ENCODE assay signal across 17 mouse cellular contexts in genomic region chr8:45448842-45449241, GRCm38 (mm10). TPM values are rescaled to one million over a fixed set of nuclear protein-coding genes. Genes with fewer than 3 reads are reported as not detected.
A peak's percentile ranks its signal among the peaks of the same experiment; 100 is the strongest.
DNase-seq lines count a peak whose midpoint lies in the region; TF ChIP-seq lines count a peak whose summit lies in the region.
"Had no signal": no experiment of that assay in that cellular context is flagged by ENCODE, and none has a peak within 500 bp of the region (broad histone marks: within the 10 kb centered on the region; RNA-seq: fewer than 3 reads in every experiment).

No protein-coding gene starts in this region.

- H3K4me3 ChIP-seq in layer of hippocampus, adult 2 months, result no peak overlapping the region
- H3K4me3 ChIP-seq in embryonic fibroblast, embryonic 13.5 days (ENCODE audit: insufficient read depth, low read length), result no peak overlapping the region
- H3K4me3 ChIP-seq: forebrain, embryonic 13.5 days; heart, embryonic 13.5 days; limb, embryonic 12.5 days; midbrain, embryonic 10.5 days had no signal

- no peak for TF ChIP-seq POLR2A in embryonic fibroblast, embryonic 13.5 days (IDR thresholded peaks at IDR 0.05; ENCODE audit: low read depth, low read length)

- TF ChIP-seq CTCF in layer of hippocampus, adult 2 months (conservative IDR thresholded peaks at IDR 0.05), result no peak
- TF ChIP-seq CTCF in embryonic fibroblast, embryonic 13.5 days (IDR thresholded peaks at IDR 0.05; ENCODE audit: borderline replicate concordance, insufficient read depth, low read length), result no peak

- peak; percentile 6 for DNase-seq in adrenal gland, postnatal 25 days
- no peak for DNase-seq in adrenal gland, adult (ENCODE audit: inconsistent age in 2 of 2, low spot score in 1 of 2)
- no peak for DNase-seq in layer of hippocampus, adult 2 months (ENCODE audit: low spot score in 2 of 2)
- no peak for DNase-seq in layer of hippocampus, adult 8-10 months (ENCODE audit: low spot score in 2 of 2)
- DNase-seq in heart, postnatal 4 days, result peak; percentile 64
- DNase-seq in retina, embryonic 14.5 days (ENCODE audit: low spot score), result no peak
- DNase-seq in embryo, embryonic 10 days (ENCODE audit: low spot score), result no peak
- DNase-seq: B cell, adult 2 months; kidney, adult 8-10 months; kidney, postnatal 4 days; liver, postnatal 0 days; thymus, postnatal 36 days had no signal

- 0 out of 2 replicates have a peak overlapping the region, but pooled peaks have one; percentile 19 for H3K27ac ChIP-seq in layer of hippocampus, adult 2 months
- peak overlapping the region; percentile 37; the same call in 1 of the 2 replicates for H3K27ac ChIP-seq in embryonic fibroblast, embryonic 13.5 days (ENCODE audit: insufficient read depth, low read length)
- H3K27ac ChIP-seq: forebrain, embryonic 13.5 days; heart, embryonic 13.5 days; limb, embryonic 12.5 days; midbrain, embryonic 10.5 days had no signal

- H3K4me1 ChIP-seq in embryonic fibroblast, embryonic 13.5 days (ENCODE audit: control insufficient read depth, insufficient read depth, low read length), result no peaks in the 10 kb centered on the region
- H3K4me1 ChIP-seq: forebrain, embryonic 13.5 days; limb, embryonic 12.5 days; midbrain, embryonic 10.5 days had no signal

RNA-seq across cellular contexts. Expression of gene Tlr3, which starts 38.0 kb away (rescaled TPM):
- total RNA-seq in adrenal gland, postnatal 25 days (2021), result 7.7 and 9.0 TPM in 2 replicates
- 10 to 100 TPM in 1 of 2 experiments, 1 to 10 TPM in 1; 7.6 to 10.5 TPM for total RNA-seq in layer of hippocampus, adult 2 months (2021)
- total RNA-seq in layer of hippocampus, adult 8-10 months (2022), result 10 to 100 TPM in 3 of 4 experiments, 1 to 10 TPM in 1; 9.5 to 13.0 (median 12.0) TPM
- 5.4 and 6.7 TPM in 2 replicates for polyA plus RNA-seq in embryonic fibroblast, embryonic 13.5 days (2011; ENCODE audit: insufficient read length, low read depth, missing spikeins)
- 1 to 10 TPM; 6.9 to 7.9 TPM for total RNA-seq in heart, postnatal 4 days (2021)

RNA-seq across cellular contexts. Expression of gene Sorbs2, which starts 58.7 kb away (rescaled TPM):
- total RNA-seq in adrenal gland, postnatal 25 days (2021), result 125 and 131 TPM in 2 replicates
- 100 to 1,000 TPM; 192 to 195 TPM for total RNA-seq in layer of hippocampus, adult 2 months (2021)
- total RNA-seq in layer of hippocampus, adult 8-10 months (2022), result 100 to 1,000 TPM; 154 to 183 (median 170) TPM
- polyA plus RNA-seq in embryonic fibroblast, embryonic 13.5 days (2011; ENCODE audit: insufficient read length, low read depth, missing spikeins), result 18.0 and 28.5 TPM in 2 replicates
- total RNA-seq in heart, postnatal 4 days (2021), result 100 to 1,000 TPM; 985 TPM

Comparison
In these comparisons a context has a peak if more than half of its experiments do, and no peak if none do; other contexts are left out.
1. DNase-seq: peak in adrenal gland, postnatal 25 days (single experiment) and heart, postnatal 4 days (single experiment); none in adrenal gland, adult (0 of 2), layer of hippocampus, adult 2 months (0 of 2), layer of hippocampus, adult 8-10 months (0 of 2), retina, embryonic 14.5 days (single experiment) and embryo, embryonic 10 days (single experiment).